Mouse (Mus musculus): ENCODE measurements around the gene Mmp9.

- TF ChIP-seq EP300 (IDR thresholded peaks at IDR 0.05; ENCODE audit: insufficient read depth, low read depth, low read length): no peak
- no peak for TF ChIP-seq CTCF (IDR thresholded peaks at IDR 0.05)
- TF ChIP-seq POLR2A (IDR thresholded peaks at IDR 0.05; ENCODE audit: insufficient read depth, low read depth, low read length): no peak
Observed at GRCm38 (mm10) chr2:164935991-164936390, 4.6 kb upstream of the Mmp9 start.
